Mouse (Mus musculus) midbrain, embryonic 12.5 days (tissue): ENCODE results near the gene Rab5b. TPM values are rescaled to one million over a fixed set of nuclear protein-coding genes. Genes with fewer than 3 reads are reported as not detected.
"Not testable (repeated sequence)": the region's sequence is repeated elsewhere in the genome, so short reads cannot be mapped to it uniquely, and the experiment has no call there.

Experiments used
- ATAC-seq: fragments of 200-750 bp; cut with Nextera tagmentation; 2 replicates; pipeline ENCODE4 v1.8.0; 2017; ENCODE audit warnings: low read depth, moderate TSS enrichment, moderate library complexity; ENCODE audit not compliant: low FRiP score
- H3K27ac ChIP-seq: fragments of 300-500 bp; sonication (generic); replicated peaks from 2 replicates; pipeline ENCODE4 v1.5.1; 2016; ENCODE audit warnings: mild to moderate bottlenecking
- H3K27me3 ChIP-seq: fragments of 300-500 bp; sonication (generic); 2 replicates; pipeline ENCODE4 v1.6.1; 2016; ENCODE audit warnings: mild to moderate bottlenecking
- H3K36me3 ChIP-seq: fragments of 300-500 bp; sonication (generic); 2 replicates; pipeline ENCODE4 v1.6.1; 2016
- H3K4me1 ChIP-seq: fragments of 300-500 bp; sonication (generic); 2 replicates; pipeline ENCODE4 v1.6.1; 2016
- H3K4me2 ChIP-seq: fragments of 300-500 bp; sonication (generic); replicated peaks from 2 replicates; pipeline ENCODE4 v1.6.1; 2016; ENCODE audit warnings: mild to moderate bottlenecking, moderate library complexity
- H3K4me3 ChIP-seq: fragments of 300-500 bp; sonication (generic); 2 replicates; pipeline ENCODE4 v1.5.1; 2016; ENCODE audit warnings: mild to moderate bottlenecking
- H3K9ac ChIP-seq: fragments of 300-500 bp; sonication (generic); replicated peaks from 2 replicates; pipeline ENCODE4 v1.6.1; 2016; ENCODE audit warnings: mild to moderate bottlenecking, moderate library complexity
- H3K9me3 ChIP-seq: fragments of 300-500 bp; sonication (generic); 2 replicates; pipeline ENCODE4 v1.6.1; 2016; ENCODE audit warnings: mild to moderate bottlenecking
- WGBS: fragments of 180-500 bp; shearing (Covaris S2); methylation state at CpG from one replicate; pipeline ENCODE4 v1.1.7; 2016; 5-methylcytosine and 5-hydroxymethylcytosine counted together
- polyA plus RNA-seq: library from polyadenylated mRNA; unstranded; fragments of >200 nt; fragmentation: Nextera tagmentation; extraction: Ambion mirVana; gene quantifications from 2 replicates; pipeline ENCODE4 v1.2.1, GENCODE M21; 2016

The Rab5b gene
- polyA plus RNA-seq, 1 experiment from 2014 or later, result 96.5 TPM

DNA sequence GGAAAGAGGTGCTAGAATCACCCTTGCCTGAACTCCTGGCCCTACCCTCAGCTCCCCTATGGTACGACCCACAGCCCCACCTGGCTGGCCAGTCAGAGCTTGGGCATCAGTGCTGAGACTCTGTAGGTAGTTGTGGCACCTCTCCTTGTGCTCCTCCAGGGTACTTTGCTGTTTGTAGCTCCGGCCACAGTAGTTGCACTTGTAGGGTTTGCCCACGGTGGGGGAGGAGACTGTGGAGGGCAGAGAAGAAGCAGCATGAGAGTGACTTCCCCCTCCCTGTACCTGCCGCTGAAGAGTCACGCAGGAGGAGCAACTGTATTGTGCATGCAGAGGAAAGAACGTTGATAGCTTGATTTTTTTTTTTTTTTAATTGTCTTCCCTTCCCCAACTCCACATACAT is 59.5 kb downstream of the Rab5b start:
- no peak overlapping the region for H3K4me3 ChIP-seq
- ATAC-seq, result no peak
- H3K27ac ChIP-seq, result peak overlapping the region; percentile 20; the same call in 1 of the 2 replicates
- H3K9ac ChIP-seq, result no peak overlapping the region
- 50% methylated on average over 6 of the region's 6 CpGs for WGBS
- H3K9me3 ChIP-seq, result no peaks in the 10 kb centered on the region
- peaks cover 13% of the 10 kb centered on the region for H3K4me1 ChIP-seq
- peaks cover 69% of the 10 kb centered on the region for H3K36me3 ChIP-seq
- H3K27me3 ChIP-seq, result no peaks in the 10 kb centered on the region
- no peak overlapping the region for H3K4me2 ChIP-seq

DNA sequence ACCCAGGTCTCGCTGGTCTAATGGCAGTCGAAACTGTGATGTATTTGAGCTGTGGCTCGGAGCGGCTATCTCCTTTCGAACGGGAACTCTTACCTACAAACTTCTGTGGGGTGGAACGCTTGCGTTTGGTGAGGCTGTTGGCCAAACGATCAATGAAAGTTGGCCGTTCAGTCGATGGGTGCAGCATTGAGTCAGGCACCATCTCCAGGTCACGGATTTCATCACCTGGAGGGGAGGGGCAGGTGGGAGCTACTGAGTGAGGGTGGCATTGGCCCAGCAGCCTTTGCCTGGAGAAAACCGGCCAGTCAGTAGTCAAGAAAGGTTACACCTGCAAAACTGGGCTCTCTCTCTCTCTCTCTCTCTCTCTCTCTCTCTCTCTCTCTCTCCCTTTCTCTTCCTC is 60.4 kb downstream of the Rab5b start:
- peaks cover 13% of the 10 kb centered on the region for H3K4me1 ChIP-seq
- WGBS, result 95% methylated on average over 13 of the region's 13 CpGs
- no peak overlapping the region for H3K9ac ChIP-seq
- no peak overlapping the region for H3K4me3 ChIP-seq
- peaks cover 61% of the 10 kb centered on the region for H3K36me3 ChIP-seq
- H3K4me2 ChIP-seq, result no peak overlapping the region
- H3K27ac ChIP-seq, result no peak overlapping the region
- no peak for ATAC-seq
- H3K27me3 ChIP-seq, result no peaks in the 10 kb centered on the region
- no peaks in the 10 kb centered on the region for H3K9me3 ChIP-seq

DNA sequence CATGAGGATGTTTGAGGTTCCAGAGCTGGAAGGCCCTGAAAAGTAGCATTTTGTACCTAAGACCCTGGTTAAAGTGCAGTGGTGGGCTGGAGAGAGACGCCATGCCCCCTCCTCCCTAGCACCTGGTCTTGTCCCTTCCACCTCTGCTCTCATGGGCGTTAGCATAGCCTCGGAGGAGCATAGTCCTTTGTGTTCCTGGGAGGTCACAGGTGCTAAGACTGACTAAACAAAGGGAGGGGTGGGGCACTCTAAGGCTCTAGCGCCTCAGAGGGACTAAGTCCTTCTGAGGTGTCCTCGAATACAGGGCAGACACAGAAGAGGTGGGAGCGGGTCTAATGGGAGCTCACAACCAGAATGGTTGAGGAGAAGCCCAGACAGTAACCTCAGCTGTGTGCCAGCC is 64.5 kb downstream of the Rab5b start:
- no peak for ATAC-seq
- Histone ChIP-seq H3K4me3 (no peak overlapping the region), H3K27me3 (no peaks in the 10 kb centered on the region), H3K4me2 (no peak overlapping the region), H3K9me3 (no peaks in the 10 kb centered on the region), H3K27ac (no peak overlapping the region), H3K4me1 (peaks cover 2% of the 10 kb centered on the region; the same call in 1 of the 2 replicates), H3K9ac (no peak overlapping the region), H3K36me3 (peaks cover 41% of the 10 kb centered on the region)
- 26% methylated on average over 6 of the region's 6 CpGs for WGBS

DNA sequence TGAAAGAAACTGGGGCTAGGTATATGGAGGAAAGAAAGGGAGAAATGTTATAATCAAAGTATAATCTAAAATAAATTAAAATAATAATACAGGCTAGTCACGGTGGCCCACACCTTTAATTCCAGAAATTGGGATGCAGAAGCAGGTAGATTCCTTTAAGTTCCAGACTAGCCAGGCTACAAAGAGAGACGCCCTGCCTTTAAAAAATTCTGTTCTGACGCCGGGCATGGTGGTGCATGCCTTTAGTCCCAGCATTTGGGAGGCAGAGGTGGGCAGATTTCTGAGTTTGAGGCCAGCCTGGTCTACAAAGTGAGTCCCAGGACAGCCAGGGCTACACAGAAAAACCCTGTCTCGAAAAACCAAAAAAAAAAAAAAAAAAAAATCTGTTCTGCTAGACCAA is 65.8 kb downstream of the Rab5b start:
- peaks cover 30% of the 10 kb centered on the region for H3K36me3 ChIP-seq
- not testable (repeated sequence) for H3K4me1 ChIP-seq, H3K9me3 ChIP-seq, H3K4me2 ChIP-seq, H3K4me3 ChIP-seq, ATAC-seq, H3K27me3 ChIP-seq, H3K27ac ChIP-seq, H3K9ac ChIP-seq
- 80% methylated on average over 5 of the region's 5 CpGs for WGBS

DNA sequence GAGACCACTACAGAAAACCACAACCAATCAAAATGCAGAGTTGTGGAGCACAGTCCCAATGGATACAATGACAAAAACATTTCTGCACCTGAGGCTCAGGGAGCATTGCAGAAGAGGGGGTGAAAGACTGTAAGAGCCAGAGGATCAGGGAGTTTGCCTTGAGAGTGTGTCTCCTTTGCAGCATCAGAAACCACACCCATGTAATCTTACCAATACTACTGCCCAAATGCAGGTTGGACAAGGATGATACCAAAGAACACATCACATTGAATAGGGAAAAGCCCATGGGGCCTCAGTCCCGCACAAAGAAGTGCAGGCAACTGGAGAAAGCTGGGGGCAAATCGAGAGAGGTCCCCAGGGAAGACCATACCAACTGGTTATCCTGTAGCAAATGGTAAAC is 66.3 kb downstream of the Rab5b start:
- no peaks in the 10 kb centered on the region for H3K9me3 ChIP-seq
- no peak overlapping the region for H3K4me2 ChIP-seq
- ATAC-seq, result no peak
- peaks cover 30% of the 10 kb centered on the region for H3K36me3 ChIP-seq
- H3K9ac ChIP-seq, result no peak overlapping the region
- no peak overlapping the region for H3K27ac ChIP-seq
- peaks cover 7% of the 10 kb centered on the region for H3K4me1 ChIP-seq
- 76% methylated on average over 2 of the region's 2 CpGs for WGBS
- no peak overlapping the region for H3K4me3 ChIP-seq
- no peaks in the 10 kb centered on the region for H3K27me3 ChIP-seq

DNA sequence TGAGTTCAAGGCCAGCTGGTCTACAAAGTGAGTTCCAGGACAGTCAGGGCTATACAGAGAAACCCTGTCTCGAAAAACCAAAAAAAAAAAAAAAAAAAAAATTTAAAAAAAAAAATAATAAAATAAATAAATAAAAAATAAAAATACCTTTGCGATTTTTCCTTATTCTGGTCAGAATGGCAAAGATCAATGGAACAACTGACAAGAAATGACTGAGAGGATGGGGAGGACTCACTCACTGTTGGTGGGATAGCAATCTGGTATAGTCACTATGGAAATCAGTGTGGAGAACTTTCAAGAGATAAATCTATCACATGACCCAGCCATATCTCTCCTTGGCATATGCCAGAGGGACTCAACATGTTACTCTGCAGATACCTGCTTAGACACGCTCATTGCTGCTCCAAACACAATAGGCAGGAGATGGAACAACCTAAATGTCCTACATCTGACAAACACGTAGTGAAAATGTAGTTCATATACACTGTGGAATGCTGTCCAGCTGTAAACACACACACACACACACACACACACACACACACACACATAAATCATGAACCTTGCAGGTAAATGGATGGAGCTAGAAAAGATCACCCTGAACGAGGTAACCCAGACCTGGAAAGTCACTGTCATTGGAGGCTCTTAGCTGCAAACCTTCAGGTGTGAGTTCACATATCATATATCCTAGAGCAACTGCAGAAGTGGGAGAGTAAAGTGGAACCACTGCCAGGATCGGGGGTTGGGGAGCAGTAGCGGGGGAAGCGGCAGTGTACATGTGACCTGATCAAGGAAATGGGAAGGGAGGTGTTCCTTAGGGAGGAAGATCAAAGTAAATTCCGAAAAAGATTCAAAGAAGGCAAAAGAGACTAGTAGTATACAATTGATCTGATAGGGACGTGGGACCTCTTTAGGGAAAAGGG is 68.4 kb downstream of the Rab5b start:
- ATAC-seq, result no peak
- no peak overlapping the region for H3K4me2 ChIP-seq
- WGBS, result 84% methylated on average over 10 of the region's 10 CpGs
- peaks cover 30% of the 10 kb centered on the region for H3K36me3 ChIP-seq
- no peaks in the 10 kb centered on the region for H3K9me3 ChIP-seq
- no peaks in the 10 kb centered on the region for H3K27me3 ChIP-seq
- H3K4me1 ChIP-seq, result peaks cover 7% of the 10 kb centered on the region
- no peak overlapping the region for H3K9ac ChIP-seq
- H3K27ac ChIP-seq, result no peak overlapping the region
- H3K4me3 ChIP-seq, result no peak overlapping the region

Other genes with a start within 250 kb of the Rab5b start
- gene Smarcc2, start 237.0 kb downstream of the Rab5b start, polyA plus RNA-seq, result 188 and 202 TPM in 2 replicates
- gene Myl6, start 202.1 kb downstream of the Rab5b start, polyA plus RNA-seq, result 747 and 793 TPM in 2 replicates
- gene Myl6b, start 197.6 kb downstream of the Rab5b start, polyA plus RNA-seq, result 2.7 and 3.0 TPM in 2 replicates
- gene Esyt1, start 170.4 kb downstream of the Rab5b start, polyA plus RNA-seq, result 25.6 and 26.6 TPM in 2 replicates
- gene Zc3h10, start 148.5 kb downstream of the Rab5b start, polyA plus RNA-seq, result 20.1 and 22.5 TPM in 2 replicates
- gene Rpl41, start 147.0 kb downstream of the Rab5b start, polyA plus RNA-seq, result 2,391 and 2,602 TPM in 2 replicates
- 164 and 170 TPM in 2 replicates for gene Pa2g4, start 130.3 kb downstream of the Rab5b start, polyA plus RNA-seq
- gene Erbb3, start 106.6 kb downstream of the Rab5b start, polyA plus RNA-seq, result 0.76 and 0.94 TPM in 2 replicates
- 444 and 507 TPM in 2 replicates for gene Rps26, start 69.5 kb downstream of the Rab5b start, polyA plus RNA-seq
- gene Ikzf4, start 50.3 kb downstream of the Rab5b start, polyA plus RNA-seq, result 8.3 and 10.4 TPM in 2 replicates
- gene Suox, start 22.2 kb downstream of the Rab5b start, polyA plus RNA-seq, result 12.5 and 13.6 TPM in 2 replicates
- gene Pmel, start 7.9 kb upstream of the Rab5b start, polyA plus RNA-seq, result 0.90 and 1.1 TPM in 2 replicates
- gene Cdk2, start 8.8 kb upstream of the Rab5b start, polyA plus RNA-seq, result 76.4 and 85.5 TPM in 2 replicates
- 3.9 and 4.8 TPM in 2 replicates for gene Dgka, start 48.6 kb upstream of the Rab5b start, polyA plus RNA-seq
- 50.5 and 54.6 TPM in 2 replicates for gene Pym1, start 51.6 kb upstream of the Rab5b start, polyA plus RNA-seq
- 0.61 and 0.97 TPM in 2 replicates for gene Mmp19, start 94.6 kb upstream of the Rab5b start, polyA plus RNA-seq
- gene Dnajc14, start 107.8 kb upstream of the Rab5b start, polyA plus RNA-seq, result 57.9 and 59.8 TPM in 2 replicates
- gene Tmem198b, start 108.1 kb upstream of the Rab5b start, polyA plus RNA-seq, result 21.4 and 24.0 TPM in 2 replicates
- gene Sarnp, start 121.1 kb upstream of the Rab5b start, polyA plus RNA-seq, result 217 and 219 TPM in 2 replicates
- 38.5 and 41.7 TPM in 2 replicates for gene Ormdl2, start 125.4 kb upstream of the Rab5b start, polyA plus RNA-seq
- gene Gdf11, start 195.5 kb upstream of the Rab5b start, polyA plus RNA-seq, result 10.8 and 12.0 TPM in 2 replicates
- gene Cd63, start 204.7 kb upstream of the Rab5b start, polyA plus RNA-seq, result 168 and 190 TPM in 2 replicates
- 16.2 and 16.6 TPM in 2 replicates for gene Rdh5, start 226.6 kb upstream of the Rab5b start, polyA plus RNA-seq
- 235 and 249 TPM in 2 replicates for gene Bloc1s1, start 227.8 kb upstream of the Rab5b start, polyA plus RNA-seq
- 2.1 TPM in 2 replicates for gene Itga7, start 237.6 kb upstream of the Rab5b start, polyA plus RNA-seq